Mouse (Mus musculus) limb, embryonic 13.5 days (tissue): Measurements from ENCODE around the gene 1190002N15Rik. TPM values are rescaled to one million over a fixed set of nuclear protein-coding genes. Genes with fewer than 3 reads are reported as not detected.

Source experiments
- ATAC-seq: fragments of 200-750 bp; cut with Nextera tagmentation; 2 replicates; pipeline ENCODE4 v1.8.0; 2017; ENCODE audit warnings: low read depth, moderate number of reproducible peaks, moderate TSS enrichment; ENCODE audit not compliant: low FRiP score
- H3K27ac ChIP-seq: fragments of 300-500 bp; sonication (generic); 2 replicates; pipeline ENCODE4 v1.5.1; 2015; ENCODE audit warnings: inconsistent platforms, mild to moderate bottlenecking, moderate library complexity
- H3K27me3 ChIP-seq: fragments of 300-500 bp; sonication (generic); 2 replicates; pipeline ENCODE4 v1.6.1; 2015; ENCODE audit warnings: mild to moderate bottlenecking, inconsistent platforms
- H3K36me3 ChIP-seq: fragments of 300-500 bp; sonication (generic); 2 replicates; pipeline ENCODE4 v1.6.1; 2015; ENCODE audit warnings: inconsistent platforms, mild to moderate bottlenecking, moderate library complexity
- H3K4me1 ChIP-seq: fragments of 300-500 bp; sonication (generic); 2 replicates; pipeline ENCODE4 v1.6.1; 2015; ENCODE audit warnings: inconsistent platforms
- H3K4me2 ChIP-seq: fragments of 300-500 bp; sonication (generic); replicated peaks from 2 replicates; pipeline ENCODE4 v1.6.1; 2015; ENCODE audit warnings: inconsistent platforms, mild to moderate bottlenecking, moderate library complexity
- H3K4me3 ChIP-seq: fragments of 300-500 bp; sonication (generic); 2 replicates; pipeline ENCODE4 v1.5.1; 2015; ENCODE audit warnings: moderate library complexity, mild to moderate bottlenecking, inconsistent platforms
- H3K9ac ChIP-seq: fragments of 300-500 bp; sonication (generic); 2 replicates; pipeline ENCODE4 v1.6.1; 2015; ENCODE audit warnings: mild to moderate bottlenecking, inconsistent platforms
- H3K9me3 ChIP-seq: fragments of 300-500 bp; sonication (generic); 2 replicates; pipeline ENCODE4 v1.6.1; 2016; ENCODE audit warnings: inconsistent platforms
- WGBS: fragments of 180-500 bp; shearing (Covaris S2); methylation state at CpG from one replicate; pipeline ENCODE4 v1.1.7; 2015; 5-methylcytosine and 5-hydroxymethylcytosine counted together
- polyA plus RNA-seq: library from polyadenylated mRNA; unstranded; fragments of >200 nt; fragmentation: Nextera tagmentation; extraction: Ambion mirVana; gene quantifications from 2 replicates; pipeline ENCODE4 v1.2.1, GENCODE M21; 2015

Gene 1190002N15Rik
- polyA plus RNA-seq, 1 experiment from 2014 or later: 16.2 TPM

- no peak overlapping the region for H3K27ac ChIP-seq
- ATAC-seq: no peak
- WGBS: 65% methylated on average over 10 of the region's 10 CpGs
- no peak overlapping the region for H3K9ac ChIP-seq
- no peaks in the 10 kb centered on the region for H3K27me3 ChIP-seq
- H3K4me3 ChIP-seq: no peak overlapping the region
- H3K9me3 ChIP-seq: no peaks in the 10 kb centered on the region
- no peak overlapping the region for H3K4me2 ChIP-seq
- H3K4me1 ChIP-seq: peaks cover 8% of the 10 kb centered on the region
- no peaks in the 10 kb centered on the region for H3K36me3 ChIP-seq
Observed at GRCm38 (mm10) chr9:94540343-94541095, 2.6 kb upstream of the 1190002N15Rik start.

GRCm38 (mm10) chr9:94539346-94539865 lies 1.5 kb upstream of the 1190002N15Rik start:
- Histone ChIP-seq H3K4me2 (peak overlapping the region; percentile 82), H3K9ac (0 out of 2 replicates have a peak overlapping the region, but pooled peaks have one; percentile 91), H3K27ac (no peak overlapping the region), H3K4me3 (peak overlapping the region; percentile 88), H3K9me3 (no peaks in the 10 kb centered on the region), H3K4me1 (peaks cover 13% of the 10 kb centered on the region), H3K36me3 (no peaks in the 10 kb centered on the region), H3K27me3 (no peaks in the 10 kb centered on the region)
- ATAC-seq: no peak
- 40% methylated on average over 8 of the region's 8 CpGs for whole genome bisulfite sequencing

GRCm38 (mm10) chr9:94538823-94539143 lies 902 bp upstream of the 1190002N15Rik start:
- no peaks in the 10 kb centered on the region for H3K36me3 ChIP-seq
- peak; percentile 42 for ATAC-seq
- WGBS: under 1% methylated on average over 22 of the region's 22 CpGs

GRCm38 (mm10) chr9:94537051-94537917 lies 597 bp downstream of the 1190002N15Rik start:
- Histone ChIP-seq H3K27ac (peak overlapping the region; percentile 98), H3K4me1 (peaks cover 27% of the 10 kb centered on the region), H3K27me3 (no peaks in the 10 kb centered on the region), H3K4me3 (peak overlapping the region; percentile 88), H3K36me3 (no peaks in the 10 kb centered on the region), H3K9ac (peak overlapping the region; percentile 91), H3K4me2 (peak overlapping the region; percentile 82), H3K9me3 (no peaks in the 10 kb centered on the region)
- ATAC-seq: peak; percentile 54
- WGBS: under 1% methylated on average over 103 of the region's 103 CpGs

More at GRCm38 (mm10) chr9:94538823-94539143, 902 bp upstream of the 1190002N15Rik start:
- Histone ChIP-seq H3K4me1 (peaks cover 18% of the 10 kb centered on the region), H3K4me3 (peak overlapping the region; percentile 88), H3K27ac (peak overlapping the region; percentile 98; the same call in 1 of the 2 replicates), H3K4me2 (peak overlapping the region; percentile 82), H3K9me3 (no peaks in the 10 kb centered on the region), H3K27me3 (no peaks in the 10 kb centered on the region), H3K9ac (peak overlapping the region; percentile 91)

DNA sequence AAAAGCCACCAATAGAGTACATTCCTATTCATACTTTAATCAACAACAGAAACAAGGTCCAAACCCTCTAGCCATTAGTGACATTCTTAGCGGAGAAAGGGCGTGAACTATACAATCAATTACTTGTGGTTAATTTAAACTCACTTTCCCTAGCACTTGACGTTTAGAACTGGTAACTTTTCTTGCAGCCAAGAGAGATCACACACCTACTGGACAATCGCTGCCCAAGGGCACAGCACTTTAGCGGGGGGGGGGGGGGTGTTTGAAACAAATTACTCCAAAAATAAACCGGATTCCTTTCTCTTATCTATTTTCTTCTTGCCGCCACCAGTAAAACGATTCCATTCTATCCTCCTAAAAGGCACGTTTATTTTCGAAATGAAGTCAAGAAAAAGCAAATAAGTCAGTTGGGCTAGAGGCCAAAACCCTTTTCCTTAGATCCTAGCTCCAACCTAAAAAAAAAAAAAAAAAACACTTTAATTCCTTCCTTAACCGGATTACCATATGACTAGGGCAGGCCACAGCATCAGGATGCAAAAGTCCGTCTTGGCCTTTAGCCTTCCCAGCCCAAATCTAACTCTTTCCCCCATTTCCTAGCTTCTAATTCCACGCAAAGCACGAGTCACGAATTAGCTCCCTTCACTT lies 1.5 kb downstream of the 1190002N15Rik start:
- H3K27ac ChIP-seq: peak overlapping the region; percentile 98
- H3K9ac ChIP-seq: peak overlapping the region; percentile 91
- WGBS: under 1% methylated on average over 15 of the region's 15 CpGs
- peaks cover 27% of the 10 kb centered on the region for H3K4me1 ChIP-seq
- no peaks in the 10 kb centered on the region for H3K36me3 ChIP-seq
- no peaks in the 10 kb centered on the region for H3K9me3 ChIP-seq
- ATAC-seq: no peak
- H3K4me2 ChIP-seq: peak overlapping the region; percentile 82
- H3K4me3 ChIP-seq: peak overlapping the region; percentile 88
- H3K27me3 ChIP-seq: no peaks in the 10 kb centered on the region

DNA sequence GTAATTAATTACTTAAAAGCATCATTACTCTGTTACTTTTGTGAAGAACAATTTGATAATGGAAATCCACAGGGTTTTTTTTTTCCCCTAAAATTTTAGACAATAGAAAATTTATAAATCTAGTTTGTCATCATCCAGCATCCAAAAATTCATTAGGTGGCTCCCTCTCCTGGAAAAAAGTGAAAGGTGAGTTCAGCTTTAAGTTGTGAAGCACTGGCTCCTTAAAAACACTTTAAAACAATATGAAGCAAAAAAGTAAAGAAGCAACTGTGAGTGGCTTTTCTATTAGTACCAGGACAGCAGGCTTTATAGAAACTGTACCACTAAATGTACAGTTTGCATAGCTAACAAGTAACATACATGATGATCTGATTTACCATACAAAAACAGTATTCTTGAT lies 3.1 kb downstream of the 1190002N15Rik start:
- Histone ChIP-seq H3K27ac (no peak overlapping the region), H3K9me3 (no peaks in the 10 kb centered on the region), H3K4me1 (peaks cover 30% of the 10 kb centered on the region), H3K9ac (no peak overlapping the region), H3K36me3 (no peaks in the 10 kb centered on the region), H3K27me3 (no peaks in the 10 kb centered on the region), H3K4me2 (peak overlapping the region; percentile 82), H3K4me3 (peak overlapping the region; percentile 88)
- ATAC-seq: no peak

- Histone ChIP-seq H3K4me1 (peaks cover 33% of the 10 kb centered on the region), H3K27ac (no peak overlapping the region), H3K4me3 (peak overlapping the region; percentile 34), H3K36me3 (no peaks in the 10 kb centered on the region), H3K4me2 (peak overlapping the region; percentile 82), H3K9me3 (no peaks in the 10 kb centered on the region), H3K27me3 (no peaks in the 10 kb centered on the region), H3K9ac (peak overlapping the region; percentile 57; the same call in 1 of the 2 replicates)
- no peak for ATAC-seq
- 51% methylated on average over 2 of the region's 2 CpGs for WGBS
Observed at GRCm38 (mm10) chr9:94534226-94534625, 3.7 kb downstream of the 1190002N15Rik start.

- no peaks in the 10 kb centered on the region for H3K9me3 ChIP-seq
- peak overlapping the region; percentile 82 for H3K4me2 ChIP-seq
- H3K9ac ChIP-seq: peak overlapping the region; percentile 57
- H3K27ac ChIP-seq: no peak overlapping the region
- no peak for ATAC-seq
- H3K4me1 ChIP-seq: peaks cover 33% of the 10 kb centered on the region
- H3K36me3 ChIP-seq: no peaks in the 10 kb centered on the region
- H3K27me3 ChIP-seq: no peaks in the 10 kb centered on the region
- peak overlapping the region; percentile 34 for H3K4me3 ChIP-seq
- 44% methylated on average over 4 of the region's 4 CpGs for WGBS
Observed at GRCm38 (mm10) chr9:94533641-94534040, 4.2 kb downstream of the 1190002N15Rik start.

DNA sequence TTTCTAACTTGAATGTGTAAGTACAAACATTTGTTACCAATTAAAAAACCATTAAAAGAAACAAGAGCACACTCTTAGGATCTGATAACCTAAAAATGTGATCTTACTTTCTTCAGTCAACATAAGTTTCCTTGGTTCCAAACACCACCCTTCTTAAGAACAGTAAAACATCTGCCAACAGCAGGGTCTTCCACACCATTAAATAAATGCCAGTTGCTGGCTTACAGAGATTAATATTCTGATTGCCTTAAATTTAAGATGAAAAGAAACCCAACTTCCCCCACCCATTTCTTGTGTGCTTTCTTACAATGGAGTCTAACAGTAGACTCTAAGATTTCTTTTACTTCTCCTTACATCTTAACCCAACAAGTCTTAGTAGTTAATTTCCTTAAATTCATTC lies 7.9 kb downstream of the 1190002N15Rik start:
- Histone ChIP-seq H3K4me1 (peaks cover 36% of the 10 kb centered on the region), H3K4me2 (no peak overlapping the region), H3K9ac (no peak overlapping the region), H3K27ac (no peak overlapping the region), H3K9me3 (no peaks in the 10 kb centered on the region), H3K27me3 (no peaks in the 10 kb centered on the region), H3K4me3 (no peak overlapping the region), H3K36me3 (no peaks in the 10 kb centered on the region)
- ATAC-seq: no peak

DNA sequence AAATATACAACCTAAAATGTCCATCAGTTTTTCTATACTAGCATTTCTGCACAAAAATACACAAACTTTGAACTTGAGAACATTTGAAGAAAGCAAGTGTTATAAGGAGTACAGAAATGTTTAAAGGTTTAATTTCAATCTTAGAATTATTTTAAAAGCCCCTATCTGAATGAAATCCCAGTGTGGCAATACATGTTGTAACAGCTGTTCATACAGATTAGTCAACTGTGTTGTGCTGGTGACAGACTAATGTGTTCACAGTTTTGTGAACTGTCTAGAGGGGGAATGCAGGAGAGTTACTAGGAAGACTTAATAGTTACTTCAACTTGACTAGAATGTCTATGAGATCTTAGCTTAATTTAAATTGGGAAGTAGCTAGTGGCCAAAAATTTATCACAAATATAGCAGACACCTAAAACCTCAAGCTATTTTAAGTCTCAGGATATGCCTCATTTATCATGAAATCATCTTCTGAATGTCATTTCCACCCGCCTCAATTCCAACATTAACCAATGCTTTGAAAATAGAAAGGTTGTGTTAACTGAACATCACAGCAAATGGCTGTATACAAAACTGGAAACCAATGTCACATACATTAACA lies 8.6 kb downstream of the 1190002N15Rik start:
- Histone ChIP-seq H3K9ac (no peak overlapping the region), H3K27me3 (no peaks in the 10 kb centered on the region), H3K4me1 (peaks cover 34% of the 10 kb centered on the region), H3K36me3 (no peaks in the 10 kb centered on the region), H3K9me3 (no peaks in the 10 kb centered on the region), H3K4me2 (no peak overlapping the region), H3K27ac (no peak overlapping the region), H3K4me3 (no peak overlapping the region)
- no peak for ATAC-seq
- 80% methylated on average over 1 of the region's 1 CpGs for WGBS

DNA sequence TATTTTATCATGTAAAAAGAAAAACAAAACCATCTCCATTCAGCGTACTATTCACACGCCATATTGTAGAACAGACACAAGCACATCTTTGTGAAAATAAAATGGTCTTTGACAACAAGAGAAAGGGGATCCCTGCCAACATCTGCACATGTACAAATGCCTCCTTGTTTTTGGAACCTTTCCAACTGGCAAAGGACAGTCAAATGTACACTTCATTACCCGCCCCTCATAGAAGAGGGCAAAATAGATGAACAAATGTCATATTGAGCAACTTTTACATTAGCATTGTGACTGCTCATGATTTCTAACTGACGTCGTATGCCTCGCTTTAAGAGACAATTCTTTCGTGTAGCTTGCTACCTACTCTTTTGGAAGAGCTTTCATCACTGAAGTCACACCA lies 11.4 kb downstream of the 1190002N15Rik start:
- peaks cover 7% of the 10 kb centered on the region; the same call in 1 of the 2 replicates for H3K36me3 ChIP-seq
- H3K4me3 ChIP-seq: no peak overlapping the region
- H3K27me3 ChIP-seq: no peaks in the 10 kb centered on the region
- H3K4me2 ChIP-seq: no peak overlapping the region
- no peak for ATAC-seq
- no peaks in the 10 kb centered on the region for H3K9me3 ChIP-seq
- H3K27ac ChIP-seq: no peak overlapping the region
- 88% methylated on average over 7 of the region's 7 CpGs for WGBS
- peaks cover 22% of the 10 kb centered on the region for H3K4me1 ChIP-seq
- no peak overlapping the region for H3K9ac ChIP-seq
